Mouse (Mus musculus): ENCODE measurements around the gene Rasgef1b. TPM values are rescaled to one million over a fixed set of nuclear protein-coding genes. Genes with fewer than 3 reads are reported as not detected.

Rasgef1b gene
- total RNA-seq, 1 experiment from 2014 or later, result 30.5 TPM

DNA sequence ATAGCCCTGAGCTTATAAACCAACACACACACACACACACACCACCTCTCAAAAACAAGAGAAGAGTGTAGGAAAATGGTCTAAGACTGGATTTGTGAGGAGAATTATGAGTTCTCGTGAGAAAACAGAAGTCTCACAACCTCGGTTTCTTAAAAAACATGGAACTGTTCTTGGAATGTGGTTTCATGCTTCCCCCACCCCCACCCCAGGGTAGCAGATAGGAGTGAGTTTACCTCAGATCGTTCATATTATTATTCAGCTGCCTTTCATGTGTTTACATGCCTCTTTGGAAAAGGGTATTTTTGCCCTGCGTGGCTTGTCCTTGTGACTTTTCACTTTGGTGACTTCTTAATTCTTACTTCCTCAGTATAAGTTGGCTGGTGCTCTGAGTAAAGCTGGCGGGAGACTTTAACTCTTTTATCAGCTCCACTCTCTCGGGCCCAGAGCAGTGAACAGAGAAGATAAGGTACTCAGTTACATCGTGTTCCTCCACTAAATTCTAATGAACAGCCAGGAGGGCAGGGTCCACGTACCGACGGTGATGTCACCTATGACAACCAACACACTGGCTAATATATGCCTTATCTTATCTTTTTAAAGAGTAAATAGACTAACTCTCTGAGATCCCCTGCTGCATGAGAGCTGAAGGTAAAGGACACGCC, 96.1 kb downstream of the Rasgef1b start:
- ATAC-seq (replicated peaks in 1 of 2; ENCODE audit: insufficient read depth in 1 of 2, low FRiP score in 2 of 2, low TSS enrichment in 1 of 2, low read depth in 1 of 2, poor library complexity in 2 of 2, severe bottlenecking in 2 of 2), result peak in 1 of 2 experiments; percentile 15; a peak in 1 of 4 replicates

DNA sequence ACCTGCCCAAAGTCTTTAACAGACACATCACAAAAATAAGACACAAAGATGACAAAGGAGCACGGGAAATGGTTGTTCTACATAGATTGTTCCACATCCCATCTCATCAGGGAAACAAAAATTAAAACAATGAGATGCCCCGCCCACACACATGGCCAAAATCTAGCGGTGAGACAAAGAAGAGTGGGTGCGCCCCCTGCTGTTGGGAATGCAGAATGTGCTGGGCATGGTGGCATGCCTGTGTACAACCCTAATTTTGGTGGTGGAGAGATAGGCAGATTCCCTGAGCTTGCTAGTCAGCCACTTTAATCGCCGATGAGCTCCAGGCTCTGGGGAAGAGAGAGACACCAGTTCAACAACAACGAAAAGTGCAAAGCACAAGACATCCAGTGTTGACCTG, 98.8 kb downstream of the Rasgef1b start:
- ATAC-seq (replicated peaks in 1 of 2; ENCODE audit: insufficient read depth in 1 of 2, low FRiP score in 2 of 2, low TSS enrichment in 1 of 2, low read depth in 1 of 2, poor library complexity in 2 of 2, severe bottlenecking in 2 of 2), result peak; percentile 54 to 63; a peak in 3 of 4 replicates

GRCm38 (mm10) chr5:99625603-99626002, 103.3 kb downstream of the Rasgef1b start:
- no peak for ATAC-seq (replicated peaks in 1 of 2; ENCODE audit: insufficient read depth in 1 of 2, low FRiP score in 2 of 2, low TSS enrichment in 1 of 2, low read depth in 1 of 2, poor library complexity in 2 of 2, severe bottlenecking in 2 of 2)

GRCm38 (mm10) chr5:99620771-99621170, 108.1 kb downstream of the Rasgef1b start:
- ATAC-seq (replicated peaks in 1 of 2; ENCODE audit: insufficient read depth in 1 of 2, low FRiP score in 2 of 2, low TSS enrichment in 1 of 2, low read depth in 1 of 2, poor library complexity in 2 of 2, severe bottlenecking in 2 of 2), result no peak

DNA sequence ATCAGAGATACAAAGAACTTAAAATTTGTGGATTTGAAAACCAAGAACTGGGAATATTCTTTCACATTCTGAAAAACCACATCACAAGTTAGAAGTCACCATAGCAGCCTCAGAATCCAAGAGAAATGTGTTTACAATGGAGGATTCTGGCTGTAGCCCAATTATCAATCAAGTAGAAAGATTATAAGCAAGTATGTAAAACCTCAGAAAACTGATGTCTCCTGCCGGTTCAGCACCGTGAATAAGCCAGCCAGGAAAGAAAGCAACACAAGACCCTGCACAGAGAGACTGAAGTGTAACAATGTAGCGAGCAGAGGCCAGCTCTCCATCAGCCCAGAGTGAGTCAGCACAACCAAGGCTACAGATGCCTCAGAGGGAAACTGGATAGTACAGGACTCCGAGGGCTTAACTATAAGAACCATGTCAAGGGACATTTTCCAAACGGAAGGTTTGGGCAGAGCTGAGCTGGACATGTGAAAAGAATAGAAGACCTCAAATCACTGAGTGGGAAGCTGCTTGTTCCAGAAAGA, 111.5 kb downstream of the Rasgef1b start:
- no peak for ATAC-seq (replicated peaks in 1 of 2; ENCODE audit: insufficient read depth in 1 of 2, low FRiP score in 2 of 2, low TSS enrichment in 1 of 2, low read depth in 1 of 2, poor library complexity in 2 of 2, severe bottlenecking in 2 of 2)

DNA sequence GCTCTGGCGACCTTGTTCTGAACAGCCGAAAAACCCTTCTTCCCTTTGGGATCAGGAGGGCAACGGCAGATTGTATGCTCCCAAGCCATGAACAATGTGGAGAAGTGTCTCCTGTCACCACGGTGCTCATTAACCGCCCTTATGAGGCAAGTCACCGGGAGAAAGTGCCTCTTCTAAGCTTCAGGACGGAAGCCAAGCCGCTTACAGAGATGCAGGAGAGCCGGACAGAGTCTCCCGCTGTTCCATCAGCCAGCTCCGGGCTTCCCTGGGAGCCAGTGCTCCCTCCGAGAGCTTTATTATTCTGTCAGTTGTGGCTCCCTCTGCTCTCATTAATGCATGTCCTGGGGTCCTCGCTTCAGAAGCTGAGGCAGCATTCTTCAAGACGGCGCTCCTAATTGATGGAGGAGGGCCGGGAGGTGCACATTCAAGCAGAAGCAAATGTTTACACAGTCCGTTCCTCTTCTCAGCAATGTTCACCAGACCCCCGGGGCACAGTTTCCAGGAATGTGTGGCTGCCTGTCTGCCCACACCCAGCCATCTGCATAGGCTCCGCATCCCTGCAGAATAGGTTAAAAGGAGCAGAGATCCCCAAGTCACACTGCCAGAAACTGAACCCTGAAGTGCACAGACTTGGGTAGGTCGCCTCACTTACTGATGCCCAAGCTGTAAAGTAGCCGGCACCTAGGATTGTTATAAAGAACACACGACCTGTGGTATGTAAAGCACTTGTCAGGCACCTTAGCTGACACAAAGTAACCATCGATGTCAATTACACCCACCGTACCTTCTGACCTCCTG, 115.3 kb downstream of the Rasgef1b start:
- 0 out of 4 replicates have a peak, but pooled peaks of 1 of the 2 experiments have one; percentile 2 for ATAC-seq (replicated peaks in 1 of 2; ENCODE audit: insufficient read depth in 1 of 2, low FRiP score in 2 of 2, low TSS enrichment in 1 of 2, low read depth in 1 of 2, poor library complexity in 2 of 2, severe bottlenecking in 2 of 2)

GRCm38 (mm10) chr5:99607602-99608001, 121.3 kb downstream of the Rasgef1b start:
- no peak for ATAC-seq (replicated peaks in 1 of 2; ENCODE audit: insufficient read depth in 1 of 2, low FRiP score in 2 of 2, low TSS enrichment in 1 of 2, low read depth in 1 of 2, poor library complexity in 2 of 2, severe bottlenecking in 2 of 2)

DNA sequence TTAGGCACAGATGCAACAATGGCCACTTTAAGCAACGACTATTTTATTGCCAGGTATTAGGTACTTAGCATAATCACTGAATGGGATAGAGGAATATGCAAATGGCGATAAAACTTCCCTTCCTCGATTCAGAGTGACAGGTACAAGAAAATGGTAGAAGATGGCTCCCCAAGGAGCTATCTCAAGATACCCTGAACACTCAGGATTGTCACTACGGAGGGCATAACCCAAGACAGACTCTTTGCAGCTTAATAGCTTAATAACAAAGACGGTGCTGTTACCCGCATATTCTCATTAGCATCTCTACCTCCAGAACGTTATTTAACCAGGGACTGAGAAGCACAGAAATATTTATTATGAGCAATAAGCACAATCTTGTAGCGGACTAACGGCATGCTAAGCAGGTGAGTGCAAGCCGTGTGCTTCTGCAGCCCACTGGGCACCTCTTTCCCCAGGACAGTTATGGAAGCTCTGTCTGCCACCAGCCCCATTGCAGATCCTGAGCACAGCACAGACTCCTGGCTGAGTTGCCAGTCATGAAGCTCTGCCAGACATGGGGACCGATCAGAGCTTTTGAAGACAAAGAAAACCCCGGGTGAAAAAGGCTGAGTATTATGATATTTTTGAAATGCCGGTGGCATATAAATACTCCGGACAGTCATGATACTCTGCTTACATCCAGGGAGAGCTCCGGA, 122.6 kb downstream of the Rasgef1b start:
- ATAC-seq (replicated peaks in 1 of 2; ENCODE audit: insufficient read depth in 1 of 2, low FRiP score in 2 of 2, low TSS enrichment in 1 of 2, low read depth in 1 of 2, poor library complexity in 2 of 2, severe bottlenecking in 2 of 2), result no peak

GRCm38 (mm10) chr5:99602244-99603023, 126.4 kb downstream of the Rasgef1b start:
- no peak for ATAC-seq (replicated peaks in 1 of 2; ENCODE audit: insufficient read depth in 1 of 2, low FRiP score in 2 of 2, low TSS enrichment in 1 of 2, low read depth in 1 of 2, poor library complexity in 2 of 2, severe bottlenecking in 2 of 2)

- ATAC-seq (replicated peaks in 1 of 2; ENCODE audit: insufficient read depth in 1 of 2, low FRiP score in 2 of 2, low TSS enrichment in 1 of 2, low read depth in 1 of 2, poor library complexity in 2 of 2, severe bottlenecking in 2 of 2), result no peak
Measured at GRCm38 (mm10) chr5:99599376-99599775, 129.5 kb downstream of the Rasgef1b start.

DNA sequence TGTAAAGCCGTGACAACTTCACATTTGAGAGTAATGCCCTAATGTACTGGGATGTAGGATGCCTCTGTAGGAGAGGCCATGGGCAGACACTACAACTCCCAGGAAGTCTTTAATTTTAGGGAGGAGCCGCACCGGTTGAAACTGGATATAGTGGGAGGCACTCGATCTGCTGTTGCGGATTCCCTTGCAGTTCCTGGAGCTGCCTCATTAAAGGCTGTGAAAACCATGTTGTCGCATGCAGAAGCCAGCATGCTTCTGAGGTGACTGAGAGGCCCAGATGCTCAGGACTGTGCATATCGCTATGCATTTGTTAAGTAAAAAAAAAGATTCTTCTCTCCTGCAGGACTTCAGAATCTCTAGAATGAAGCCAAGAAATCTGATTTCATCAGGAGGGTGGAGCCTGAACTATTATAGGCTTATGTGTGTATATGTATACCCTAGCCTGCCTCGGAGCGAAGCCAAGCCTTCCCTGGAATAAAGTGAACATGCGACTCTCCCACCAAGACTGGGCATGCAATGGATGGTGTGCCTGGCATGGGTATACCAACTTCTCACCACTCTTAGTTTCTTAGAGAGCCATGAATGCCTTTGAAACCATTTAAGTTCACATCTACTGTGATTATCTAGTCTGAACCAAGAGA, 130.3 kb downstream of the Rasgef1b start:
- ATAC-seq (replicated peaks in 1 of 2; ENCODE audit: insufficient read depth in 1 of 2, low FRiP score in 2 of 2, low TSS enrichment in 1 of 2, low read depth in 1 of 2, poor library complexity in 2 of 2, severe bottlenecking in 2 of 2), result no peak

DNA sequence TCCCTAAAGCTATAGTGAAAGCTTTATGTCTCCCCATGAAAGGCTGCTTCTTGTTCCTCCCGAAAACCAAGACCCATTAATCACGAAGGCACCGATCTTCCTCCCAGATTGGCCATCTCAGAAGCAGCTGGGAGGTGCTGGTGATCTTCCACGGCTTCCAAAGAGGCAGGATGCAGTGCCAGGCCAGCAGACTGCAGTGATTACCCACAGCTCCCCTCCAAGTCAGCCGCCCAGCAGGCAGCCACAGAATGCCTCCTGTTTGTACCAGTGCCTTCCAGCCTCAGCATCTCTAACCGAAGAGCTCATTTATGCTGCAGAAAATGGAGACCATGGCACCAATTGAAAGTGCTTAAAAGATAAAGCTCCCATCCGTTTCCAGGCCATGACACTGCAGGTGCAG, 131.2 kb downstream of the Rasgef1b start:
- no peak for ATAC-seq (replicated peaks in 1 of 2; ENCODE audit: insufficient read depth in 1 of 2, low FRiP score in 2 of 2, low TSS enrichment in 1 of 2, low read depth in 1 of 2, poor library complexity in 2 of 2, severe bottlenecking in 2 of 2)

GRCm38 (mm10) chr5:99591348-99591747, 137.5 kb downstream of the Rasgef1b start:
- ATAC-seq (replicated peaks in 1 of 2; ENCODE audit: insufficient read depth in 1 of 2, low FRiP score in 2 of 2, low TSS enrichment in 1 of 2, low read depth in 1 of 2, poor library complexity in 2 of 2, severe bottlenecking in 2 of 2), result no peak

GRCm38 (mm10) chr5:99590539-99590938, 138.3 kb downstream of the Rasgef1b start:
- ATAC-seq (replicated peaks in 1 of 2; ENCODE audit: insufficient read depth in 1 of 2, low FRiP score in 2 of 2, low TSS enrichment in 1 of 2, low read depth in 1 of 2, poor library complexity in 2 of 2, severe bottlenecking in 2 of 2), result no peak

DNA sequence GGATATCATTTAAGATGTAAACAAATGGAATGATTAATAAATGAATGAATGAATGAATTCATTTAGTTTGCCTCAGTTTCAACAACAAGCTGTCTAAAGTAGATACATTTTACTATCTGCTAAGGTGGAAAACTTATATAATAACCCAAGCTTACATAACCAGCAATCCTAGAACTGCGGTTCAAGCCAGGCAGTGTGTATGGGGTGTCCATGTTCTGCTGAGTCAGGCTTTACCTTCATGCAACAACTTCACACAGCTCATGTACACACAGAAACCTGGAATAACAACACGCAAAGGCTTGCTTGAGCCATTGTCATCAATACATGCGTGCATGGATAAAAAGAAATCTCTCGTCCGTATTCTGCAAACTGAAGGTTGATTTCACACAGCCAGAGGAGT, 140.9 kb downstream of the Rasgef1b start:
- ATAC-seq (replicated peaks in 1 of 2; ENCODE audit: insufficient read depth in 1 of 2, low FRiP score in 2 of 2, low TSS enrichment in 1 of 2, low read depth in 1 of 2, poor library complexity in 2 of 2, severe bottlenecking in 2 of 2), result no peak

DNA sequence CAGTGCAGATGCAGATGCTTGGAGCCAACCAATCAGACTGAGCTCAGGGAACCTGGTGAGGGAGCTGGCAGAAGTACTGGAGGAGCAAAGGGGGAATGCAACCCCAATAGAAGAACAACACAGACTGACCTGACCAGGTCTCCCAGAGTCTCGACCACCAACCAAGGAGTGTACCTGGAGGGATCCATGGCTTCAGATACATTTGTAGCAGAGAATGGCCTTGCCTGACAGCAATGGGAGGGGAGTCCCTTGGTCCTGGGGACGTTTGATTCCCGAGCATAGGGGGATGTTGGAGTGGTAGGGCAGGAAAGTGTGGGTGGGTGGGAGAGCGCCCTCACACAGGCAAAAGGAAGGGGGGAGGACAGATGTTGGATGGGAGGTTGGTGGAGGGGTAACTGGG, 141.3 kb downstream of the Rasgef1b start:
- no peak for ATAC-seq (replicated peaks in 1 of 2; ENCODE audit: insufficient read depth in 1 of 2, low FRiP score in 2 of 2, low TSS enrichment in 1 of 2, low read depth in 1 of 2, poor library complexity in 2 of 2, severe bottlenecking in 2 of 2)

GRCm38 (mm10) chr5:99586287-99586686, 142.6 kb downstream of the Rasgef1b start:
- ATAC-seq (replicated peaks in 1 of 2; ENCODE audit: insufficient read depth in 1 of 2, low FRiP score in 2 of 2, low TSS enrichment in 1 of 2, low read depth in 1 of 2, poor library complexity in 2 of 2, severe bottlenecking in 2 of 2), result no peak
